Mouse (Mus musculus): ENCODE data around the gene Klhdc8b.

DNA sequence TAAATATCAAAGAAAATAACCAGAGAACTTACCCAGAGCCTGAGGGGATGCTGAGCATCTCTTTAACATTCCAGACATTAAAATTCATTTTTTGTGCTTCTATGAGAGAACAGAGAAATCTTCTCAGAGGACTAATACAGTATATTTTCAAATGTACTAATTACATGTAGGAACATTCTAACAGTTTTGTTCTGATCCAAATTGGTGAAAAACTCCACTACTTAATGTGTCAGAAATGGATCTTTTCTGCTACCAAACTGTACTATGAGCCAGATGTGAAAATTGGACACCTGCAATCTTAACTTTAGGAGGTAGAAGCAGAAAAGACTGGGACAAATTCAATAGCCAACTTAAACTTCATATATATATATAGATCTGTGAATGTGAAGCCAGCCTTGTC lies 33.0 kb downstream of the Klhdc8b start, which contains the start of gene Ccdc36:
- no peak for TF ChIP-seq CTCF (IDR thresholded peaks at IDR 0.05; ENCODE audit: low read depth)
- no peak for TF ChIP-seq EP300 (optimal IDR thresholded peaks at IDR 0.05)

All from stomach, postnatal 0 days (tissue).